Mouse (Mus musculus): ENCODE data around the gene Magi2.

The Magi2 gene

DNA sequence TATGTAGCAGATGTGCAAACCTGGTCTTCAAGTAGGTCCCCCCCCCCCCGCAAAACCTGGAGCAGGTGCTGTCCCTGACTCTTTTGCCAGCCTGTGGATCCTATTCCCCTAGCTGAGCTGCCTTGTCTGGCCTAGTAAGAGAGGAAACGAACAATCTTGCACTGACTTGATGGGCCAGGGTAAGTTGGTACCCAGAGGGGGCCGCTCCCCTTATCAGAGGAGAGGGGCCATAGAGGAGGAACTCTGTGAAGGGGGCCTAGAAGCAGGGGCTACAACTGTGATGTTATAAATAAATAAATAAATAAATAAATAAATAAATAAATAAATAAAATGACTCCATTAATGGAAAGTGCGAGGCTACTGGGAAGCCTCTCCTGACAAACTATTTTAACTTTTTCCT is 848.0 kb downstream of the Magi2 start:
- no peak for DNase-seq (ENCODE audit: low spot score in 2 of 2)

DNA sequence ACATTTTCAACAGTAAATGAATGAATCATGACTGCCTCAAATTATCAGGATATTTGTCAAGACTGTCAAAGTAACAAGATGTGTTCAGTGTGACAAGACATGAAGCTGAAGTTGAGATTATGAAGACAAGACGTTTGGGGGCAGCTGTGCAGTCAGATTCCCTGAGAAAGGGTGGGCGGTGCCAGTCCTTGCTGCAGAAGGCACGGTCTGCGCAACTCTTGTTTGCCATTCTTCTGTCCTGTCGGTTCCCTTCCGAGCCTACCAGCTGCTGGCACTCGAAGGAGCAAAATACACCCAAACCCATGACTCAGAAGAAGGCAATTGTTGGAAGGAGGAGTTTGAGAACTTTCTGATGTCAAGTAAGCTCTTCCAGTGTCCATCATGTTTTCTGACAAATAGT is 852.1 kb downstream of the Magi2 start:
- no peak for DNase-seq (ENCODE audit: low spot score in 2 of 2)

DNA sequence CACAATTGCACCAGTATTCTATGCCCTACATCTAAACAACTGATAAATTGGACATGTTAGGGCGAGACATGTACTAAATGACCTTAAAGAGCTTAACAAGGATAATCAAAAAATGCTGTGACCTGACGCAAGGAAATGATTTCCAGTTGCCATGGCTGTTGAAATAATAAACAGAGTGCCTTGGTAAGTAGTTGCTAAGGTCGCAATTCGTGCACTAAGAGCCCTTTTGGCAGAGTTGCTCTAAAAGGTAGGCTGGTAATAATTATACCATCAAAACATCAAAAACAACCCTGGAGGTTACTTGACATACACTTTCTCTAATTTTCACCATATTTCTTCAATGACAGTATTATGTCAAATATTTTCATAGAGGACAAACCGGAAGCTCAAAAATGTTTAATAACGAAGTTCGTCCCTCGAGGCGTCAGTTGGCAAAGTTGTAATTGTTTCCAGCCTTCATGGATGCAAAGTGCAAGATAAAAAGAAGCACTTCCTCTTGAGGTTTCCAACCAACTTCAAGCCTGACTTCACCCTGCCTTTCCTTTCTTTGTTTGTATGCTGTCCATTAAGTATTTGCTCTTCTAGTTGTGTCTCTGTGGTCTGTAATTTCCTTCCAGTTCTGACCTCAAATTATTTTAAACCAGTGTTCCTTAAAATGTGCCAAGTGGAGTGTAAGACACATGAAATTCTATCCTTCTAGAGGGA is 853.9 kb downstream of the Magi2 start:
- DNase-seq (ENCODE audit: low spot score in 2 of 2): no peak

DNA sequence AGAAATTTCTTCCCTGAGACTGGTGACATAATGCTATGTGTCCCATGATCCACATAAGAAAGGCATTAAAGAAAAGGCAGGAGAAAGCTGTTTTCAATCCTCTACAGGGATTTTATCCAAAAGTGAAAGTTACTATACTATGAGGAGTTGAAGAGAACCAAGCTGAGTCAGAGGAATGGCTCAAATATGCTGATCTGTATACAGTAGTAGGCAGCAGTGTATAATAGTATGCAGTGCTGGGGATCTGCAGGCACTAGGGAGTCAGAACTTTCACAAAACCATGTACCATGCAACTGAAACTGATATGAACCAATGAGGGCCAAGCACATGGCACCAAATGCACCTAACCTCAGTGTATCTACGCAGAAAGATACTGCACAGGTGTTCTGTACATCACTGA is 855.5 kb downstream of the Magi2 start:
- no peak for DNase-seq (ENCODE audit: low spot score in 2 of 2)

DNA sequence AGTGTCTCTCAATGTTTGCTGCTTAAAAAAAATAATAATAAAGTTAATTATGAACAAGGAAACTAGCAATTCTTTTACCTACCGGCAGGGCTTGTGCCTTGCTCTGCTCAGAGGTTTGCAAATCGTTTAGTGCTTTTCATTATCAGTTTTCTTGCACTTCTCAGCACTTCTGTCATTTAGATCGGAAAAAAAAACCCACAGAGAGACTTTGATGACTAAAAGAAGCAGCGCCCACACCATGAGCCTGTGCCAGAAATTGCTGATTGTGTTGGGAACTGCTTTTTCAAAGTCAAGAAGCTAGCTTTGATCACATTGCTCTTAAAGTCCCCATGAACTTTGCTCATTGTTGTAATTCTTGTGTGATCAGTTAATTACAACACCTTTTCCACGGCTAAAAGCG is 860.2 kb downstream of the Magi2 start:
- no peak for DNase-seq (ENCODE audit: low spot score in 2 of 2)

DNA sequence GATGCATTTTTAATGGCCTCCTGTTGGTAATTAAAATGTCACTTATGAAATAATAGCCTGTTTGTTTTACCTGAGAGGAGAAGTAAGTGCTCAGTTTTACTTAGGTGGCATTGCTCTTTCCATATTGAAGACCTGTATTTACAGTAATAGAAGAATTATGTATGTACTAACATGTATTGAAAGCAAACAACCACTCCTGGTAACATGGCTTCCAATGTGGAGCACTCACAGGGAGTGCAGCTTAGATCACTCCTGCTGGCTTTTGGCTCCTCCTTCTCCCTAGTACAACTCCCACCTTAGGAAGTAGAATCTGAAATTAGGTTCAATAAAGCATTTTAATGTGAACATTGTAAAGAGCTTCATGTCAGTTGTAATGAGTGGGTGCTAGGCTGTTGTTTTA is 877.0 kb downstream of the Magi2 start:
- no peak for DNase-seq (ENCODE audit: low spot score in 2 of 2)

DNA sequence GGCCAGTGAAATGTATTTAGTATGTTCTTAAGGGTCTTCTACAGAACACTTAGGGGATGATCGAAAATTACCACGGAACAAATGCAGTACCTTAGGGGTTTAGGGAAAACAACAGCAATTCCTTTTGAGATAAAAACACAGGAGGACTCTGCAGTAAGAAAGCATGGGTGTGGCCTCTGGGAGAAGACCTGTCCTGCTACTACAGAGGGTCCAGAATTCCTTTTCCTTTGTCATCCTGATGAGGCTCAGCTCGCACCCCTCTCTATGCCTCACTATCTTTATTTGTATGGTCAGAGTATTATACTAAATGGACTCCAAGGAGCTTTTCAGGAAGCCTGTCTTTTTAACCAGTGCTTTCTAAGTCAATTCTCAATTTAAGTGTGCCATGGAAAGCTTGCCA is 877.7 kb downstream of the Magi2 start:
- no peak for DNase-seq (ENCODE audit: low spot score in 2 of 2)

DNA sequence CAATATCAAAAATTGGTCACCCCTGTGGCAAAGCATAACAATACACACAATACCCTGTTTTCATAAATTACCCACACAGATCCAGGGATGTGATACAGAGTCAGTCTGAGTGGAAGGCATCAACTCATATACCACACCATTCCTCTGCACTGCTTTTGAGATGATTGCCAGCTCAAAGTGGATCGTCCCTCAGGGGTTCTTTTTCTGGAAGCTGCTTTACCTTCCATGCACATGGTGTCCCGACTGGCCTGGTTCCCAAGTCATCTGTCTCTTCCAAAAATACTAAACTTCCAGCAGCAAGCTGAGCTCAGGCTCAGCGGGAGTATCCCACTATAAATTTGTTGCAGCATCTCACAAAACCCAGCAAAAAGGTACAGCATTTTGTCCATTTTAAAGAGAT is 882.7 kb downstream of the Magi2 start:
- DNase-seq (ENCODE audit: low spot score in 2 of 2): no peak

DNA sequence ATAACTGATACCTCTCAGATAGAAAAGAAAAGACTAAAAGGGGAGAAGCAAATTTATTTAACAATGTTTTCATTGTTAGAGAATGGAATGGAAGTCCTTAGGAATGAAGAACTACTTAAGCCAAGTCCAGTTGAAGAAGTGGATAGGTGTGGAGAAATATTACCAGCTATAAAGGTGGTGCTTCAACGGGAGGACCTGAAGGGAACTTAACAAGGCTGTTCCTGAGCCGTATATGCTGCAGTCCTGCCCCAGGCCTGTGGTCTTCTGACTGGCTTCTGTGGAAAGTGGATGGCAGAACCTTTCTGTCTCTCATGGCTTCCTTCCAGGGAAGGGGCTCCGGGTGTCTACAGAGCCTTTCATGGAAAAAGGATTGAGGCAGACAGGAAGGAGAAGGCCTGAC is 890.3 kb downstream of the Magi2 start:
- no peak for DNase-seq (ENCODE audit: low spot score in 2 of 2)

DNA sequence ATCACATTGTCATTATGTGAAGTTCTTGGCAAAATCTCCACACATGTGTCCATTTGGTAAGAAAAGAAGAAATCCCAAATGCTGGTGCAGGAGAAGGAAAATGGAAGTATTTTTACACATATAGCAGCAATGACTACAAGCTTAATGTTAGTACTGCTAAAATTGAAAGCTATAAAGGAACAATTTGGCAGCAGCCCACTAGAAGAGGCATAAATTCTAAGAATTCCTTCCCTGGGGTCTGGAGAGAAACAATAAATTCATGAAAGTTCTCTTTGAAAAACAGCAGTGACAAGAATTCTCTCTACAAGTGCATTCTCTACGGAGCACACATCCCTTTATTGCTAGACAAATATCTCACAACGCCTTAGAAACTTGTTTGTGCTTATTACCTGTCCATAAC is 913.4 kb downstream of the Magi2 start:
- DNase-seq (ENCODE audit: low spot score in 2 of 2): no peak

DNA sequence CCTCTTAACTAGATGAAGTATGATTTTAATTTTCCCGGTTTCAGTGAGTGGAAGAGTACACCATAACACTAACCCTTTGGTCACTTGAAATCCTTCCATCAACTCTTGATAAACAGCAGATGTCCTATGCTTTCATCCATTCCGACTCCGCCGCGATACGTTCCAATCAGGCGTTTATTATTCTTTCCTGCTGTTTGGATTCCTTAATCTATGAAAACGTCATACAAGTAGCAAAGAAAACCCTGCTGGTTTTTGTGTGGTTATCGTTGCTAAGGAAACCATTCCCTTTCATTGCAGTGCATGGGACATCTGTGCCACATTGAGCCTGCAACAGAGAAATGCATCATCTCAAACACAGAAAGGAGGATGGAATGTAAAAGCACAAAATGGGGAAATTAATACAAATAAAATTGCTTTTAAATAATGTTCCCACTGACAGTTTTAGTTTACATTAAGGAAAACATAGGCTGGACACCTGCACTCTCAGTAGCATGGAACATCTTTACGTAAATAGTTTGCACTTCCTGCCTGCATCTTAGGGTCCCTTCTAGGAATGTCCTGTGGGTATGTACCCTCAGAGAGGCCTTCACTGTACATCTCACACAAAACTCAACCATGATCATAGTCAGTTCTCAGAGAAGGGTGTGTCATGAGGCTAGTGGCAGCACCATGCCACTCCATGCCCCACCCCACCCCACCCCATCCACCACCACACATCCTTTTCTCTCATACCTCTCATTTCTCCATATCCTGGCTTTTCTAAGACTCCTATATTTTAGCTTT is 914.0 kb downstream of the Magi2 start:
- no peak for DNase-seq (ENCODE audit: low spot score in 2 of 2)

DNA sequence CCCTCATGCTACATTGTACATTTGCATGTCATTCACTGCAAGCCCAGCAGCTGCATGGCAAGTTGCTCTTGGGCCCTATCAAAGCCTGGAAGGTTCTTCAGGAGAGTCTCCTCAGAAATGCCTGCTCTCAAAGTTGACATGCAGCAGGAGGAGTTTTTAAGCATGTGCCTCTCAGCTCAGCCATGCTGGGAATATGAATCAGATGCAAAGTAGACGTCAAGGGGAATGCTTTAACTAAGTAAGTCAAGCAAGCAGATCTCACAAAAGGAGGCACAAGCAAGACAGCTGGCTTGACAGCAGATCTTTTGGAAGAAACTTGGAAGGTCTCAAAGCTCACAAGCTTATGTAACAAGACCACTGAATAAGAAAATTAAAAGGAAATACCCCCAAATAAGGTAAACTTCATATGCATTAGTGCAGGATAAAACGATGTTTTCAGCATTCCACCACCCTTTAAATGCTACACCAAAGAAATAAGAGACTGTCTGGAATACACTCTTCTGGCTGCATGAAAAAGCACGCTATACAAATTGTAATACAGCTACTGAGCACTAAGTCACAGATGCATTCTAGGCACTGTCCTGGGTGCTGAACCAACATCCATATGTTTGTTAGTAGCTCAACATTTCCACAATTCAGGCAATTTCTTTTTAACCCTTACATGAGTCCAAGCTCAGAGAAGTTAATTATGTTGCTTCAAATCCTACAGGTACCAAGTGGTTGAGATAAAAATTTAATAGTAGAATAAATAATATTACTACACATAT is 926.7 kb downstream of the Magi2 start:
- DNase-seq (ENCODE audit: low spot score in 2 of 2): no peak

DNA sequence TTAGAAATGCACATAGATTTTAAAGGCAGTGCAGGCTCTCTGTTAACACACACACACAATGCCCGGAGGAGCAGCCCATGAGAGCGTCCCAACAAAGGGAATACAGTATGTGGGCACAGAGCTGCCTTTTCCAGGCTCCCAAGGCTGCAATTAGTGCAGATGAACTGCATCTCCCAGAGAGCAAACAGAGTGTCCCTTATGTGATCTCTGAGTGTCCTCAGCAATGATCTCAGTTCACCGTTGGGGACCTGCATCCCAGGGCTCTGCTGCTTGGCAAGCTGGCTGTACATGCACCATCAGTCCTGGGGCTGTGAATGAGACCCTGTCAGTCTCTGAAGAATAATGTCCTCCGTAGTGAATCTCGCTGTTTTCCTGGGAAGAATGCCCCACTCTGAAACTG is 969.9 kb downstream of the Magi2 start:
- DNase-seq (ENCODE audit: low spot score in 2 of 2): no peak

DNA sequence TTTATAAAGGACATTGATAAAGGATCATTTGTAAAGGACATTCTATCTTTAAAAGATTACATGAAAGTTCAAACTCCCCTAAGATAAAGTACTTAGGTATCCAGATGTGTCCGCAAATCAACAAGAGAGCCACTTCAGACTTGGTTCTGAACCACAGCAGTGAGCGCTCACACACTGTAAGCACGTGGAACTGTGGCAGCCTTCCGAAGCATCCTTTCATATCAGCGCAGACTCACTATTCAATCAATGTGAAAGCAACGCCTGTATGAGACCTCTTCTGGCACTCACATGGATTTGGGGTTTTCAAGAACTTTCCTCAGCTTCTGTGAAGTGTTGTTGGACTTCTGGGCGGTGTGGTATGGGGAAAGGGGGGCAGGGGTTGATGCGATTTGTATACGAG is 970.6 kb downstream of the Magi2 start:
- DNase-seq (ENCODE audit: low spot score in 2 of 2): no peak

DNA sequence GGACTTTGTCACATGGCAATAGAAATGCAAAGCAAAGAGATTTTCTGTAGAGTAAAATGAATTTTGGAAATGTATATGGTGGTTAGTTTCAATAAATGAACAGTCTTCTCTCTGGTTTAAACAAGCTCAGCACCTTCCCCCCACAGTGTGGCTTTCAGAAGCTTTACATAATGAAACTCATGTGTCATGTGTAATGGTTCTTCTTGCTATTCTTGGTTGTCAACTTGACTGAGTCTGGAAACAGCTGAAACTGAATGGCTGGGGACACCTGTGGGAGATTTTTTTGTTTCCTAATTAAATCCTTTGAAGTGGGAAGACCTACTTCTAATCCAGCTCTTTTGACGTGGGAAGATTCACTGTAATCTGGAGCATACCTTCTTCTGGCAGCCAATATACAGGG is 974.5 kb downstream of the Magi2 start:
- DNase-seq (ENCODE audit: low spot score in 2 of 2): no peak

DNA sequence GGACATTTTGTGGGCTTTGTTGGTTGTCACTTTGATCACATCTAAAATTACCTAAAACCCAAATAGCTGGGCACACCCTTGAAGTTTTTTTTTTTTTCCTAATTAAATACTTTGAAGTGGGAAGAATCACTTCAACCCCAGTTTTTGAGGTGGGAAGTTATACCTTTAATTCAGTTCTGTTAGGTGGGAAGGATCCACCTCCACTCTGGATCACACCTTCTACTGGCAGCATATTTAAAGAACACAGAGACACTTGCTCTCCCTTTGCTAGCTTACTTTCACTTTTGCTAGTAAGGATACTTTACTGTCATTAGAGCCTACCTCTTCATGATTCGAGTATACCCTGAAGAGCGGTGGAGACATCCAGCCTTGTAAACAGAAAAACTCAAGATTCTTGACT is 981.3 kb downstream of the Magi2 start:
- no peak for DNase-seq (ENCODE audit: low spot score in 2 of 2)

DNA sequence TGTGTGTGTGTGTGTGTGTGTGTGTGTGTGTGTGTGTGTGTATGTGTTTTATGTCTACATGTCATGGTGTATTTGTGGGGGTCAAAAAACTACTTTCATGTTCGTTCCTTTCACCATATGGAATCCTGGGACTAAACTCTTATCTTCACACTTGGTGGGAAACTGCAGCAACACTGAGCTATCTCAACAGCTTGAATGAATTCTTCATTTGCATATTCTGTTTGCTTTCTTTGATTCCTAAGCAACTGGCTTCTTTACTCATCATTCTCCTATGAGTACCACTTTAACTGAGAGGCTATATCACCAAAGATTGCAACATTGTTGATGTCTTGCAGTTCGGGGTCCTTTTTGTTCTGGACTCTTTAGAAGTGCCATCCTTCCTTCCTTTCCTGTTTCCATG is 986.5 kb downstream of the Magi2 start:
- no peak for DNase-seq (ENCODE audit: low spot score in 2 of 2)

DNA sequence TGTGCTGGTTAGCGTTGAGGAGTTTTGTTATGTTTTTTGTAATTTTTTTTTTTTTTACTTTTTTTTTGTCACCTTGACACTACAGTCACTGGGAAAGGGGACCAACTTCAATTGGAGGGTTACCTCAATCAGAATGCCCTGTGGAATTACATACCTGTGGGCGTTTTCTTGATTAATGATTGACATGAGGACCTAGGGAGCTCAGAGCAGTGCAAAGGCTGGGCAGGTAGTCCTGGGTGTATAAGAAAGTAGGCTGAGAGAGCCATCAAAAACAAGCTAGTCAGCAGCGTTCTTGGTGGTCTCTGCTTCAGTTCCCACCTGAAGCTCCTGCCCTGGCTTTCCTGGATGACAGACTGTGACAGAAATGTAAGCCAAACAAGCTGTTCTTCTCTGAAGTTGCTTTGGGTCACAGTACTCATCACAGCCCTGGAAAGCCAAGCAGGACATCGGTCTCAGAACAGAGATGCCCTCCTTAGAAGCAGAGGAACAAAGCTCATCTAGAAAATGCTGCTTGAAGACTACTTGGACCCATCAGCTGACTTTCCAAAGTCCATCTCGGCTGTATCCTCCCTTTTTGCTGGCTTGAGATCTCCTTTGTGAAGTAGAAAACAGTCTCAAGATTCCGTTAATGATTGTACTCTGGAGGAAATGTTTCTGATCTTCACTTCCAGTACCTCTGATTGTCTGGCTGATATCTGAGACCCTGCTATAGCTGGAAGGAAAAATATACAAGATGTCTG is 999.8 kb downstream of the Magi2 start:
- no peak for DNase-seq (ENCODE audit: low spot score in 2 of 2)

DNA sequence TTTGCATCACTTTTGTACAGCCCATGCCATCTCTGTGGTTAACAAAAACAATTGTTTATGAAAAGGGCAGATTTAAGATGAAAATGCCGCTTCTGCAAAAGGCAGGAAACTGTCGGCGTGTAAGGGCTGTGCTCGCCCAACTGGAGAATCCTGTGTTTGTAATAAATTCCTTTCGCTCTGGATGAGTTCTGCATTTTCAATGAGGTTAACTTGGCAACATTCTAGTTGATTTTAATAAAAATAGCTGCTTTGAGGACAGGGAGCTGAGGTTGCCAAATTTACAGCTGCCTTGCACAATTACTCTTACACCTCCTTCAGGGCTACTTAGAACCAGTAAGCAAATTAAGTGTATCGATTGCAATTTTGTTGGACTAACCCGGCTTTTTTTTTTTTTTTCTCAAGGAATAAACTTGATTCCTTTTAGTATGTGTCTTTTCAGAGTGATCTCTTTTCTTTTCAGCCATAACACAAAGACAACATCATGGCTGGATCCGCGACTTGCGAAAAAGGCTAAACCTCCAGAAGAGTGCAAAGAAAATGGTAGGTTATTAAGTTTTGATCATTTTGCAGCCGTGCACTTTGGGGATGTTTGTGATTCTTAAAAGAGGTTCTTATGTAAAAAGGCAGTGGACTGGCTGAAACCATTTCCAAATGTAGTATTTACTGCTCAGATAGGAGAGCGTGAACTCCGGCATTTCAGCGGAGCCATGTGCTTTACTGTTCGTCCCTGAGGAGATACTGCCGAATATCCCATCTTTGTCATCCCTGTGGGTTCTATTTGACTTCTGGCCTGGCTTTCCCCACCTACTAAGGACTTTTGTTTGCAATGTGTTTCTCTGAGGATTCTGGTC is 1001.3 kb downstream of the Magi2 start:
- no peak for DNase-seq (ENCODE audit: low spot score in 2 of 2)

DNA sequence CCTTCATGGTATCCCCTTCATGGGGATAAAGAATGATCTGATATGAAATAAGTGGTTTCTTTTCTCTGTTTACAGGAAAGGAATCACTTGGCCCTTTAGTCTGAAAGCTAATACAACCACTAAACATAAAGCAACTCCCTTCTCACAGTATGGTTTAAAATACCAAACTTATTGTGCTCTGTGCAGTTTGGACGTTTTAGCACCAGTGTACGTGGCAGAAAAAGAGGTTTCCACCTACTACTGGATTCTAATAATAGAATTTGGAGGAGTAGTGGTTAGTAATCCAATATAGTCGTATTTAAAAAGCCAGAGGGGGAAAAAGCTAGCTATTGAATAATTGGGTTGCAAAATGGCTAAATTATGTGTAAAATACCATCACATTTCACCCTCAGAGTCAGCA is 1005.1 kb downstream of the Magi2 start:
- no peak for DNase-seq (ENCODE audit: low spot score in 2 of 2)

DNA sequence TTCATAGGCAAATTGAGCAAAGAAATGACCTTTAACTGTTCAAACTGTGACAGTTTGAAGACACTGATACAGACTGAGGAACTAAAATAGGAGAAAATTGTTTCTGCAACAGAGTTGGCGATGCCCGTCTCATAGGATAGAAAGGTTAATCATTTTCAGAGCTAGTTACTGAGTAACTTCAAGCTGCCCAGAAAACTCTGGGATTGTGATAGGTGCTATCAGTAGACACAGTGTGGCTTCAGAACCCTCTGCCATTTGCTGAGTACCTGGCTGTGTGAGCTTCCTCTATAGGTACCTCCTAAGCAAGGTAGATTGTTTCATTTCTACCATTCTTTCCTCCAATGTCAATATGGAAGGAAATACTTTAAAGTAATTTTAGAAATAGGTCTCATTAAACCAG is 1014.7 kb downstream of the Magi2 start:
- no peak for DNase-seq (ENCODE audit: low spot score in 2 of 2)
